Mouse (Mus musculus) MEL (cell line): ENCODE results near the gene Maip1. TPM values are rescaled to one million over a fixed set of nuclear protein-coding genes. Genes with fewer than 3 reads are reported as not detected.

ENCODE experiments used
- DNase-seq: peaks from one replicate; pipeline ENCODE4 v3.0.0; 2011; ENCODE audit warnings: low read depth, low spot score
- H3K27ac ChIP-seq: 2 replicates; pipeline ENCODE4 v1.5.1; 2012; ENCODE audit warnings: low read depth, mild to moderate bottlenecking, control low read depth, low read length, moderate library complexity; ENCODE audit not compliant: control insufficient read depth
- H3K27me3 ChIP-seq, 2 experiments: fragments of 150-350 bp in 1 of 2; sonication (generic) in 1 of 2; 2 replicates each; pipeline ENCODE4 v1.6.1; 2012; ENCODE audit warnings: low read length in 2 of 2, mild to moderate bottlenecking in 2 of 2, improper control_type of control experiment in 1 of 2, moderate library complexity in 1 of 2; ENCODE audit not compliant: insufficient read depth in 2 of 2, control insufficient read depth in 1 of 2
- H3K36me3 ChIP-seq, 2 experiments: 2 replicates each; pipeline ENCODE4 v1.6.1; 2012 to 2014; ENCODE audit warnings: low read length in 2 of 2, improper control_type of control experiment in 1 of 2, inconsistent platforms in 1 of 2, mild to moderate bottlenecking in 1 of 2; ENCODE audit not compliant: insufficient read depth in 2 of 2, control insufficient read depth in 1 of 2
- H3K4me1 ChIP-seq, 2 experiments: fragments of 150-350 bp in 1 of 2; sonication (generic) in 1 of 2; 2 replicates each; pipeline ENCODE4 v1.6.1; 2012; ENCODE audit warnings: low read length in 2 of 2, improper control_type of control experiment in 1 of 2, mild to moderate bottlenecking in 1 of 2; ENCODE audit not compliant: insufficient read depth in 2 of 2, control insufficient read depth in 1 of 2
- H3K4me3 ChIP-seq, 2 experiments: fragments of 150-350 bp in 1 of 2; sonication (generic) in 1 of 2; 2 replicates each; pipeline ENCODE4 v1.5.1; 2012; ENCODE audit warnings: low read depth in 2 of 2, low read length in 2 of 2, mild to moderate bottlenecking in 2 of 2, moderate library complexity in 2 of 2, control low read depth in 1 of 2, improper control_type of control experiment in 1 of 2; ENCODE audit not compliant: control insufficient read depth in 1 of 2, insufficient read depth in 1 of 2
- H3K79me2 ChIP-seq: 2 replicates; pipeline ENCODE4 v1.6.1; 2012; ENCODE audit warnings: mild to moderate bottlenecking, low read length, moderate library complexity; ENCODE audit not compliant: control insufficient read depth, poor library complexity, insufficient read depth
- H3K9ac ChIP-seq: 2 replicates; pipeline ENCODE4 v1.6.1; 2012; ENCODE audit warnings: low read depth, mild to moderate bottlenecking, control low read depth, low read length, moderate library complexity; ENCODE audit not compliant: control insufficient read depth, poor library complexity, severe bottlenecking
- H3K9me3 ChIP-seq: fragments of 150-350 bp; sonication (generic); replicated peaks from 2 replicates; pipeline ENCODE4 v1.6.1; 2012; ENCODE audit warnings: mild to moderate bottlenecking, low read length, improper control_type of control experiment, moderate library complexity; ENCODE audit not compliant: insufficient read depth
- BHLHE40 ChIP-seq: IDR thresholded peaks from 2 replicates; pipeline ENCODE4 v1.6.1; 2012; ENCODE audit warnings: low read depth, mild to moderate bottlenecking, inconsistent platforms, low read length, improper control_type of control experiment, borderline replicate concordance
- CHD1 ChIP-seq: IDR thresholded peaks from 2 replicates; pipeline ENCODE4 v1.6.1; 2012; ENCODE audit warnings: low read depth, mild to moderate bottlenecking, inconsistent platforms, low read length, improper control_type of control experiment
- E2F4 ChIP-seq: IDR thresholded peaks from 2 replicates; pipeline ENCODE4 v1.6.1; 2011; ENCODE audit warnings: low read depth, low read length, improper control_type of control experiment, borderline replicate concordance
- ETS1 ChIP-seq: IDR thresholded peaks from 2 replicates; pipeline ENCODE4 v1.6.1; 2012; ENCODE audit warnings: low read depth, mild to moderate bottlenecking, inconsistent platforms, low read length, improper control_type of control experiment, moderate library complexity
- GATA1 ChIP-seq: IDR thresholded peaks from 2 replicates; pipeline ENCODE4 v1.6.1; 2011; ENCODE audit warnings: low read depth, low read length, improper control_type of control experiment
- HCFC1 ChIP-seq: IDR thresholded peaks from 2 replicates; pipeline ENCODE4 v1.6.1; 2012; ENCODE audit warnings: low read depth, mild to moderate bottlenecking, inconsistent platforms, low read length, improper control_type of control experiment, moderate library complexity
- KAT2A ChIP-seq: conservative IDR thresholded peaks from 2 replicates; pipeline ENCODE4 v1.6.1; 2012; ENCODE audit warnings: low read depth, low read length, improper control_type of control experiment, inconsistent platforms
- MAX ChIP-seq: IDR thresholded peaks from 2 replicates; pipeline ENCODE4 v1.6.1; 2011; ENCODE audit warnings: low read length, improper control_type of control experiment
- MEF2A ChIP-seq: IDR thresholded peaks from 2 replicates; pipeline ENCODE4 v1.6.1; 2014; ENCODE audit warnings: low read depth, mild to moderate bottlenecking, inconsistent platforms, low read length, improper control_type of control experiment; ENCODE audit not compliant: poor library complexity, insufficient replicate concordance, severe bottlenecking; ENCODE audit errors: extremely low read depth
- MXI1 ChIP-seq: IDR thresholded peaks from 2 replicates; pipeline ENCODE4 v1.6.1; 2011; ENCODE audit warnings: mild to moderate bottlenecking, low read depth, low read length, improper control_type of control experiment
- MYC ChIP-seq: IDR thresholded peaks from 2 replicates; pipeline ENCODE4 v1.6.1; 2011; ENCODE audit warnings: low read depth, mild to moderate bottlenecking, low read length, improper control_type of control experiment, moderate library complexity
- NELFE ChIP-seq: IDR thresholded peaks from 2 replicates; pipeline ENCODE4 v1.6.1; 2011; ENCODE audit warnings: low read depth, low read length, improper control_type of control experiment
- POLR2A ChIP-seq, 2 experiments: IDR thresholded peaks; 2 replicates each; pipeline ENCODE4 v1.6.1; 2011 to 2012; ENCODE audit warnings: low read length in 2 of 2, mild to moderate bottlenecking in 2 of 2, control low read depth in 1 of 2, improper control_type of control experiment in 1 of 2, low read depth in 1 of 2, moderate library complexity in 1 of 2; ENCODE audit not compliant: control insufficient read depth in 1 of 2, insufficient read depth in 1 of 2, poor library complexity in 1 of 2
- POLR2AphosphoS2 ChIP-seq: IDR thresholded peaks from 2 replicates; pipeline ENCODE4 v1.6.1; 2011; ENCODE audit warnings: low read length, improper control_type of control experiment
- POLR2AphosphoS5 ChIP-seq: IDR thresholded peaks from 2 replicates; pipeline ENCODE4 v1.6.1; 2012; ENCODE audit warnings: low read depth, borderline replicate concordance, mild to moderate bottlenecking, inconsistent platforms, low read length, moderate library complexity, mixed read lengths
- SIN3A ChIP-seq: IDR thresholded peaks from 2 replicates; pipeline ENCODE4 v1.6.1; 2012; ENCODE audit warnings: low read length, improper control_type of control experiment, inconsistent platforms
- SMC3 ChIP-seq: IDR thresholded peaks from 2 replicates; pipeline ENCODE4 v1.6.1; 2011; ENCODE audit warnings: low read depth, low read length, improper control_type of control experiment
- TAL1 ChIP-seq: IDR thresholded peaks from 2 replicates; pipeline ENCODE4 v1.6.1; 2012; ENCODE audit warnings: mild to moderate bottlenecking, inconsistent platforms, low read length, moderate library complexity, mixed read lengths
- TBP ChIP-seq: IDR thresholded peaks from 2 replicates; pipeline ENCODE4 v1.8.0; 2011; ENCODE audit warnings: low read depth, low read length, improper control_type of control experiment
- UBTF ChIP-seq: IDR thresholded peaks from 2 replicates; pipeline ENCODE4 v1.6.1; 2012; ENCODE audit warnings: low read depth, mild to moderate bottlenecking, inconsistent platforms, low read length, improper control_type of control experiment, moderate library complexity, borderline replicate concordance; ENCODE audit not compliant: insufficient read depth
- USF1 ChIP-seq: IDR thresholded peaks from 2 replicates; pipeline ENCODE4 v1.6.1; 2014; ENCODE audit warnings: low read depth, mild to moderate bottlenecking, inconsistent platforms, low read length, improper control_type of control experiment, moderate library complexity
- USF2 ChIP-seq, 2 experiments: IDR thresholded peaks; 2 replicates each; pipeline ENCODE4 v1.6.1; 2011 to 2012; ENCODE audit warnings: improper control_type of control experiment in 2 of 2, low read length in 2 of 2, borderline replicate concordance in 1 of 2, inconsistent platforms in 1 of 2, low read depth in 1 of 2, mild to moderate bottlenecking in 1 of 2; ENCODE audit not compliant: insufficient read depth in 1 of 2
- ZMIZ1 ChIP-seq: IDR thresholded peaks from 2 replicates; pipeline ENCODE4 v1.6.1; 2012; ENCODE audit warnings: low read depth, mild to moderate bottlenecking, inconsistent platforms, low read length, improper control_type of control experiment, moderate library complexity
- polyA plus RNA-seq, 2 experiments: library from polyadenylated mRNA; stranded (reverse) in 1 of 2; unstranded in 1 of 2; fragments of >175 nt in 1 of 2; fragments of >200 nt in 1 of 2; gene quantifications; 2 replicates each; pipeline versions ENCODE4 v1.2.1 to v1.2.4; 2012; ENCODE audit warnings: low replicate concordance in 2 of 2, low read depth in 1 of 2; ENCODE audit not compliant: insufficient read length in 2 of 2, insufficient read depth in 1 of 2, missing spikeins in 1 of 2
- total RNA-seq: library from RNA; depleted of rRNA; stranded (reverse); fragments of 300-350 nt; gene quantifications from 2 replicates; pipeline ENCODE4 v1.2.3, GENCODE M21; 2012

Maip1 gene
- total and polyA plus RNA-seq, 3 experiments: 8.8 to 10.2 TPM; not detected in 1

DNA sequence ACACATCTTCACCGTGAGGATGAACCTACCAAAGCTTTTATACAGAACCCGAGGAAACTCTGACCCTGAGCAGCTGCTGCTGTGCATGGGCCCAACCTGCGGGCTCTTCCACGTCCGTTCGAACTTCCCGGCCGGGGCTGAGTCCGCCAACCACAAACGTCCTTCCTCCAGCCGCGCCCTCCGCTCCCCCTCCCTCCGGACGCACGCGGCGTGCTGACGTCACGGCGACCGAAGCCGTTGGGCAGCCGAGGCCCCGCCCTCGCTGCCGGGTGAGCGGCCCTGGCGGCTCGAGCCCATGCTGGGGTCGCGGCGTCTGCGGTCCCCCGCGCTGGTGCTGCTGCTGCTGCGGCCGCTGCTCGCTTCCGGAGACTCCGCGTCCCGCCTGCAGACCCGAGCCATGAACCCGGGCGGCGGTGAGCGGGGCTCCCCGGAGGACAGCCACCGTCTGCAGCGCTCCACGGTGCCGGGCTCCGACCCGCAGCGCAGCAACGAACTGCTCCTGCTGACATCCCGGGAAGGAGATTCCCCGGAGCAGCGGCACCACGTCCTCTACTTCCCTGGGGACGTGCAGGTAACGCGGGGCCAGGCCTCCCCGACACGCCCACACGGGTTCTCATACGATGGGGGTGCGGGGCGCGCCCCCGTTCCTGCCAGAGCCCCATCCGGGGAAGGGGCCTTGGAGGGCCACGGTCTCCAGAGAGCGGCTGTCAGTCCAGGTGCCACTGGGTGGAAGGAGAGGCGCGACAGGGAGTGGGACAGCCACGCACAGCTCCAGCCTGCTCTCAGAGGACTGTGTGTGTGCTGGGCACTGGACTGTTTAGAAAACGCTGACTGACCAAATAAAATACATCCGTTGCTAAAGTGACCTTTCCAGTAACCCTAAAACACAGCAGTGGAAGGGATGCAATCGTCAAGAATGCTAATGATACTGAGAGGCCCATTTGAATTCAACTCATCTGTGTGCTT, 28.5 kb upstream of the Maip1 start, which contains the start of gene 1700066M21Rik (continued):
- TF ChIP-seq POLR2A (IDR thresholded peaks at IDR 0.05; ENCODE audit: control insufficient read depth in 1 of 2, insufficient read depth in 1 of 2, low read depth in 1 of 2, low read length in 2 of 2, poor library complexity in 1 of 2) (peak; percentile 91 to 99), MEF2A (no peak), USF1 (no peak), TBP (peak; percentile 70), CHD1 (no peak), ETS1 (peak; percentile 47; the same call in 1 of the 2 replicates), SMC3 (no peak), POLR2AphosphoS5 (no peak), MYC (no peak), BHLHE40 (no peak), NELFE (peak; percentile 91), GATA1 (no peak), SIN3A (peak; percentile 73)
- TF ChIP-seq, all 39 proteins: peak for 16

GRCm38 (mm10) chr1:57386519-57386918, 19.6 kb upstream of the Maip1 start:
- Histone ChIP-seq H3K27me3 (no peaks in the 10 kb centered on the region), H3K79me2 (no peaks in the 10 kb centered on the region), H3K4me3 (no peak overlapping the region), H3K36me3 (peaks cover 0 to 7% of the 10 kb centered on the region in 2 experiments; a peak in 2 of 4 replicates), H3K27ac (no peak overlapping the region), H3K9me3 (no peaks in the 10 kb centered on the region), H3K9ac (no peak overlapping the region), H3K4me1 (no peaks in the 10 kb centered on the region)
- TF ChIP-seq ZMIZ1 (no peak), E2F4 (no peak), MXI1 (no peak), POLR2AphosphoS2 (no peak), TBP (no peak), USF2 (IDR thresholded peaks at IDR 0.05; ENCODE audit: borderline replicate concordance in 1 of 2, insufficient read depth in 1 of 2, low read depth in 1 of 2, low read length in 2 of 2) (no peak), MYC (no peak), SMC3 (no peak), UBTF (no peak), HCFC1 (no peak), POLR2A (IDR thresholded peaks at IDR 0.05; ENCODE audit: control insufficient read depth in 1 of 2, insufficient read depth in 1 of 2, low read depth in 1 of 2, low read length in 2 of 2, poor library complexity in 1 of 2) (no peak), CHD1 (no peak), SIN3A (no peak), GATA1 (no peak), USF1 (no peak), MAX (no peak), KAT2A (no peak), POLR2AphosphoS5 (no peak), TAL1 (no peak)
- DNase-seq: no peak
